Mouse (Mus musculus) ovary, adult 18-20 months (tissue): ENCODE data around the gene Zbtb48.

Experiments used
- DNase-seq: peaks from one replicate; pipeline ENCODE4 v3.0.0; 2022; ENCODE audit warnings: low spot score, mixed read lengths

Gene Zbtb48

DNA sequence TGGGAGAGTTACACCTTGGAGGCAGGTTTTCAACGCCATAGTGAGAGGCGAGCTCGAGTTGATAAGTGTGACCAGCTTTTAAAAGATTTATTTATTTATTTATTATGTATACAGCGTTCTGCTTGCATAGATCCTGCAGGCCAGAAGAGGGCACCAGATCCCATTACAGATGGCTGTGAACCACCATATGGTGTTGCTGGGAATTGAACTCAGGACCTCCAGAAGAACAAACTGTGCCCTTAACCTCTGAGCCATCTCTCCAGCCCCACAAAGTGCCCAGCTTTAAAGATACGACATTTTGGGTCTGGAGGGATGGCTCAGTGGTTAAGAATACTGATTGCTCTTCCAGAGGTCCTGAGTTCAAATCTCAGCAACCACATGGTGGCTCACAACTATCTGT is 1.6 kb upstream of the Zbtb48 start:
- DNase-seq: no peak

GRCm38 (mm10) chr4:152028456-152028855 is 985 bp upstream of the Zbtb48 start:
- DNase-seq: no peak

GRCm38 (mm10) chr4:152026751-152027508 is 541 bp downstream of the Zbtb48 start:
- DNase-seq: no peak

GRCm38 (mm10) chr4:152024525-152024924 is 2.9 kb downstream of the Zbtb48 start:
- no peak for DNase-seq

DNA sequence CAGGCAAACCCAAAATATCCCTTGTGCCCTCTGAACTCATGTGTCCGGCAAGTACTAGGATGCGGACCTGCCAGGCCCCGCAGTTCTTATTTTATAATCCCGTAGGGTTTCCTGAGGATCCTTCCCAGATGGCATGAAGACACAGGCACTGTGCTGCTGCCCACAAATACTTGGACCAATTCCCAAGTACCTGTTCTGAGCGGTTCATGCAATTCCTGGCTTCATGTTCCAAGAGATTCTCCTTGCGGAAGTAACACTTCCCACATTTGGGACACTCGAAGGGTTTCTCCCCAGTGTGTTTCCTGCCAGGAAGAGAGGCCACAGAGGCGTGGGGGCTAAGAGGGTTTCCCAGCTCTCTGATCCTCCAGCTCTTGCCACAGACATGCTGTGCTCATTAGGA is 5.0 kb downstream of the Zbtb48 start:
- no peak for DNase-seq

- DNase-seq: no peak
Observed at GRCm38 (mm10) chr4:152021568-152022097, 5.8 kb downstream of the Zbtb48 start.

DNA sequence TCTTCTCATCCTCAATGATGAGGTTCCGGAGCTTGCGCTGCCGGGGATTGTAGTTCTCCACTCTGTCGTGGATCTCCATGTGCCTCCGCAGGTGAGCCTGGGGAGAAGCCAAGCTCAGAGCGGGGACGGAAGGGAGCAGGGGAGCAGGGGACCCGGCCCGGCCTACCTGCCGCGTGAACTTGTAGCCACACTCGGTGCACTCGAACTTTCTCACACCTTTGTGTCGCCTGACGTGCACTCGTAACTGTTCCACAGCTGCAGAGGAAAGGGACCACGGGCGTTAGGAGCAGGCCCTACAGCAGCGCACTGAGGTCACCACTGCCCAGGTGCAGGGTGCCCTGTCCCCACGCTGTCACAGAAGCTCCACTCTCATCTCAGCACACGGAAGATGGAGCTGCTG is 7.4 kb downstream of the Zbtb48 start:
- DNase-seq: no peak

DNA sequence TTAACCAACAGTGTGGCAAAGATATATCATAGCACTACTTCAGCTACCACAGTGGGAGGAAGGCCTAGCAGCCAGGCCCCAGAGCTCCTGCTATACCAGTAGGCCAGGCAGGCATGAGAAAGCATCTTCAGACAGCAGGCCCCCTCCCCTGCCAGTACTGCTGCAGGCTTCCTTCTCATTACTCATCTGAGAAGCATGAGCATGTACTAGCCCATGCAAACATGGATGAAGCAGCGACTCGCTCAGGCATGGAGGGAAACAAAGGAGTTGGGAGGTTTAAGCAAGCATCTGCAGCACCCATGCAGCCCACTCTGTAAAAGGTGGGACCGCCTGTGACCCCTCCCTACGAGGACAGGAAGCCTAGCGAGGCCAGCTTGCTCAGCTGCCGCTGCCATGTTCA is 8.4 kb downstream of the Zbtb48 start:
- no peak for DNase-seq

- DNase-seq: peak; percentile 63
Observed at GRCm38 (mm10) chr4:152013036-152013813, 14.2 kb downstream of the Zbtb48 start.

- no peak for DNase-seq
Observed at GRCm38 (mm10) chr4:152012109-152012508, 15.4 kb downstream of the Zbtb48 start.

DNA sequence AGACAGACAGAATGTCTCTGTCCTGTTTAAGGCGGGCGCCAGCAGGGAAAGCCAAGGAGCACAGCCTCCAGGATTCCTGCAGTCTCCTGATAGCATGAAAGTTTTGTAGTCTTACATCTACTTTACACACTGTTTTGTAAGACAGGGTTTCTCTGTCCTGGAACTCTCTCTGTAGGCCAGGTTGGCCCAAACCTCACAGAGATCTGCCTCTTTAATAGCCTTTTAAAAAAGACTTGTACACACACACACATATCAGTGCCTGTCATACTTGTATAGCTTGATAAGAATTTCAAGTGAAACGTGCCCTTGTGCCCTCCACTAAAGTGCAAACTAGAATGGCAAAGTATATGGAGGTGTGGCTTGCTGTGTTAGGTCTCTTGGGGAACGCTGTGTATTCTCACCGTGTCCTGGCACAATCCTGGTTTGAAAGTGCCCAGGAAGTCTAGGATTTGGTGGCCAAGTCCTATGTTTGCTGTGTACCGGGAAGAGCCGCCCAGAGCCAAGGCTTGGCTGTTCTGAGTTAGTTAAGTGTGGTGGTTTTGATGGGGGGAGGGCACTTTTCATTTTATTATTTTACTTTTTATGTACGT is 16.2 kb downstream of the Zbtb48 start:
- no peak for DNase-seq

DNA sequence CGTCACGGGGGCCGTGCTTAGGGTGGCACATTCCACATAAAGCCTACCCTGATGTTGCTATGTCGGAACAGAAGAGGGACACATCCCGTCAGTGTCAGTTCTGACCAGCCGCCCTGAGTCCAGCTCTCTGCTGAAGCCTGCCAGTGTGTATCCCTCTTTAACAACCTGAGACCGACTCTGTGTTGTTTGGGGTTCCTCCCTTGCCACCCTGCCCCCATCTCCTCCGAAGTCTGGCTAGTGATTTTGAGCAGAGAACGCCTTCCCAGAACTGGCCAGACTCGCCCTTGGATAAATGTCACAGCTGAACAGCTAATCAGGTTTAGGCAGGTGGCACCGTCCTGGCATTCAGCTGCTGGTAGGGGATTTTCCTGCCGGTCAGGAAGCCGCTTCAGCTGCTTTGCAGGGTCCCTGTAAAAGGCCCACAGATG is 16.8 kb downstream of the Zbtb48 start:
- no peak for DNase-seq

GRCm38 (mm10) chr4:152010091-152010706 is 17.3 kb downstream of the Zbtb48 start:
- DNase-seq: peak; percentile 58

GRCm38 (mm10) chr4:152009076-152010051 is 18.1 kb downstream of the Zbtb48 start:
- DNase-seq: peak; percentile 45

DNA sequence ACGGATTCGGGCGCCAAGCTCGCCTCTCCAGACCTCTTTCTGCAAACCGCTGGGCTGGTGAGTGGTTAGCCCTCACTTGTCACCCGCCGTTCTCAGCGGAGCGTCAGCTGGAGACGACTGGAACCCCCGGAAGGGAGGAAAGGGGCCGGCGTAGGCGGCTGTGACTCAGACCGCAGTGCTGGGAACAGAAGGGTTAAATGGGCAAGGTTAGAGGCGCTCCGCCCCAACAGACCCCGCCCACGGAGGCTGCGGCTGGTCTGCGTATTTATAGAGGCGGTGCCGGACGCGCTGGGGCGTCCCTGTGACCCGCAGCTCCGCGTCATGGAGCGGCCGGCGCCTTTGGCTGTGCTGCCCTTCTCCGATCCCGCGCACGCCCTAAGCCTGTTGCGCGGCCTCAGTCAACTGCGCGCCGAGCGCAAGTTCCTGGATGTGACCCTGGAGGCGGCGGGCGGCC is 18.8 kb downstream of the Zbtb48 start, which contains the start of gene Klhl21:
Klhl21 (plus strand) TSS at position 182 of the 454 bp plus-strand sequence.
- peak; percentile 88 for DNase-seq

- no peak for DNase-seq
Observed at GRCm38 (mm10) chr4:152008148-152008500, 19.3 kb downstream of the Zbtb48 start.

DNA sequence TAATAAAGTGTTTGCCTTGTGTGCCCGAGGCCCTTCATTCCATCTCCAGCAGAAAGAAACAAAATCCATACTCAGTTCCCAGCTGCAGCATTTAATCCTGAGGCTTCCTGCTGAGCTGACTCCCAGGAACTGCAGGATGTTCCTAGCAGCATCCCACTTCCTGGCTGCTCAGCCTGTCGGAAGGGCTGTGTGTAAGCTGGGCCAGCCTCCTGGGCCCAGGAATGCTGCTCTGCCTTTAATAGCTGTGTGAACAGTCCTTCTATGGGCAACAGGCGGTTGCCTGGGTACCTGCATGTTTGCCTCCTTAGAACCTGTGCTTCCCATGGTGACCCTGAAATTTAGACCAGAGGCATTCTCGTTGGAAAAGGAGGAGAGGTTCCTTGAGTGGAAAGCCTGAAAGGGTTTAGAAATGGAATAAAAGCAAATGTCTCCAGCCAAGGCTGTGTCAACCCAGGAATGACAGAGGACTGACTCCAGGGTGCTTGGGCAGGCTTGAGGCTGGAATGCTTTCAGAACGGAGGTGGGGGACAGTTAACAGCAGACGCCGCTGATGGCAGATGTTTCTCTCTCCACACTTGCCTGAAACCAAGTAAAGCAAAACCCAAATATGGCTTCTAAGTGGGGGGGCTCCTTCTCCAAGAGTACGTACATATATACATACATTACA is 19.9 kb downstream of the Zbtb48 start:
- no peak for DNase-seq

DNA sequence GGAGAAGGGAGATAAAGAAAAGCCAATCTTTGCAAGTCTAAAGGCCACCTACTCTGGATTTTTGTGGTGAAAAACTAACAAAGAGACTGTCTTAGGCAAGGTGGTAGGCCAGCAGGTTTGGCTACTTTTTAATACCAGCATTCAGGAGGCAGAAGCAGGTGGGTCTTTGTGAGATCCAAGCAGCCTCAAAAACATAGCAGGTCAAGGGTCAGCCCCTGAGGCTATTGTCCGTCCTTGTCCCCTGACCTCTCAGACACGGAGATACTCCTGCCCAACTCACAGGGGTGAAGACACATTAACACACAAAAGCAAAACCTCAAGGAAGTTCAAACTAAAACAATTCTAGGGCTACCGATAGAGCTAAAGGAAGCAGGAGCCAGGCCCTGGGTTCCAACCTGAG is 20.7 kb downstream of the Zbtb48 start:
- DNase-seq: no peak

GRCm38 (mm10) chr4:152006137-152006536 is 21.3 kb downstream of the Zbtb48 start:
- no peak for DNase-seq

GRCm38 (mm10) chr4:152002063-152002462 is 25.4 kb downstream of the Zbtb48 start:
- DNase-seq: no peak
